Mouse (Mus musculus): ENCODE results near the gene Plxnd1. TPM values are rescaled to one million over a fixed set of nuclear protein-coding genes. Genes with fewer than 3 reads are reported as not detected.

Gene Plxnd1
- total RNA-seq, 1 experiment from 2014 or later, result 17.6 TPM

DNA sequence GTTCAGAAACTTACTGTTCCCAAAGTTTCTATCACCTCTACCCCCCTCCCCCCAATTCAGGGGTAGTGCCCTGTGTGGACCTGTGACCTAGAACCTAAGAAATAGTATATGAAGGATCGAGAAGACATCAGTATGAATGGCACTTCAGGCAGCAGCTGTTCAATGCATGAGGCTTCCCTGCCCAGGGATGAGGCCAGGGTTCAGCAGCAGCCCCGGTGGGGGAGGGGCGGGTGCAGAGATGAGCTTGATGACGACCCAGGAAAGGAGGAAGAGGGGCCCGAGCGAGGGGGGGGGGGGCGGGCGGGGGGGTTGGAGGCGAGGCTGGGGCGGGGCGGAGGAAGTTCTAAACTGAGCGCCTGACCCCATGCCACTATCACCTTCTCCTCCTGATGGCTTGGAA, 53.7 kb downstream of the Plxnd1 start:
- no peak for ATAC-seq (replicated peaks; ENCODE audit: insufficient number of reproducible peaks, low FRiP score, low TSS enrichment, poor library complexity, severe bottlenecking)

DNA sequence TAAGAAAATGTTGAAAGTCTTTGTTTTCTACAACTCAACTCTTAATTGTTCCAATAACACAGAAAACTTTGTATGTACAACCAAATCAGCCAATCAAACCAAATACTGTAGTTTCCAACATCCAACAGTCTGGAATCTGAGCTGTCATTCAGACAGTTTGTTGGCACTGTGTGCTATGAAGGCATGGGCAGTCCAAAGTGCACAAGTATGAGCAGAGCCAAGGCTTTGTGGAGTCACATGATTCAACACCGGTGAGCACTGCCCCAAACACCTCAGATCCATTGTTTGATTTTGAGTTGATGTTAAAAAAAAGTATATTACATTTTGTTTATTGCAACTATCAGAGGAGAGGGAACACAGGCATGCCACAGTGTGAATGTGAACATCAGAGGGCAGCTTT, 54.2 kb downstream of the Plxnd1 start:
- no peak for ATAC-seq (replicated peaks; ENCODE audit: insufficient number of reproducible peaks, low FRiP score, low TSS enrichment, poor library complexity, severe bottlenecking)

DNA sequence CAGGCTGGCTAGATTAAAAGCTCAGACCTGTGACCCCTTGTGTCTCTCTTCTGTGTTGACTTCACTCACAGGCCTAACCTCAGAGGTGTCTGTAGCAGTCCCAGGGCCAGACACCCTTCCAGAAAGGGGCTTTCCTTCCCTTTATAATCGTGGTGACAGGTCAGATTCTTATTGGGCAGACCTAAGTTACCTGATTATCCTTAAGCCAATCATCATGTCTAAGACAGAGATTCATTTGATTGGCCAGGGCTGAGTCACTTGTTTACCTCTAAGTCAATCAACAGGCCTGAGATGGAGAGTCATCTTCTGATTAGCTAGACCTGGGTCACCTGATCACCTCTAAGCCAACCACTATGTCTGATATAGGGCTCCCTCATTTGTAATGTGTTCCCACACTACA, 56.0 kb downstream of the Plxnd1 start:
- ATAC-seq (replicated peaks; ENCODE audit: insufficient number of reproducible peaks, low FRiP score, low TSS enrichment, poor library complexity, severe bottlenecking), result no peak

DNA sequence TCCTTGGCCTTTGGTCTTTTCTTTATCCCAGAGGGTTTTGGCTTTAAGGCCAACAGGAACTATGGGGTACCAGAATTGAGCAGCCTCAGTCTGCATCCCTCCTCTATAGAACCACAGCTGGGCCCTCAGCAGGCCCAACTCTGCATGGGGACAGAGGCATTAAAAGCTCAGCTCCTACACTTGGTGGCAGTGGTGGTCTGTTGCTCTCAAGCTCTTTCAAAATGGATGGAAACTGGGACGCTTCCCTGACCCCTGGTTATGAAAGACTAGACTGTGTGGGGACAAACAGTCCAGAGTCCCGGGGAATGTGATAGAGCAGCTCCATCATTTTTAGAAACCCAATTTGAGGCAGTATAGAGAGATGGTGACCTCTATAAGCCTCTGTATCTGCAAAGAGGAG, 56.8 kb downstream of the Plxnd1 start:
- ATAC-seq (replicated peaks; ENCODE audit: insufficient number of reproducible peaks, low FRiP score, low TSS enrichment, poor library complexity, severe bottlenecking), result no peak

DNA sequence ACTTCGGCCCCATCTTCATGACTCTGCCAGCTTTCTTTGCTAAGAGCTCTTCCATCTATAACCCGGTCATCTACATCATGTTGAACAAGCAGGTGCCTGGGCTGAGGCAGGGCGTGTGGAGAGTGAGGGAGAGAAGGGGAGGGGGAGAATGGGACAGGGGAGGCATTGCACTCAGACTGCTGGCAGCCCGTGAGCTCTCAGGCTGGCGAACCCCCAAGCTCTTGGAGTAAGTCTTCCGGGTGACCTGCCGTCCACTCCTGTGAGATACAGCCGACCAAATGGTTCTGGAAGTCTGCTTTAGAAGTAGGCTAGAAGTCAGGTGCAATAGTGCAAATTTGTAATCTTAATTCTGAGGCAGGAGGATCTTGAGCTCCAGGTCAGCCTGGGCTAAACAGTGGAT, 59.3 kb downstream of the Plxnd1 start:
- ATAC-seq (replicated peaks; ENCODE audit: insufficient number of reproducible peaks, low FRiP score, low TSS enrichment, poor library complexity, severe bottlenecking), result no peak

DNA sequence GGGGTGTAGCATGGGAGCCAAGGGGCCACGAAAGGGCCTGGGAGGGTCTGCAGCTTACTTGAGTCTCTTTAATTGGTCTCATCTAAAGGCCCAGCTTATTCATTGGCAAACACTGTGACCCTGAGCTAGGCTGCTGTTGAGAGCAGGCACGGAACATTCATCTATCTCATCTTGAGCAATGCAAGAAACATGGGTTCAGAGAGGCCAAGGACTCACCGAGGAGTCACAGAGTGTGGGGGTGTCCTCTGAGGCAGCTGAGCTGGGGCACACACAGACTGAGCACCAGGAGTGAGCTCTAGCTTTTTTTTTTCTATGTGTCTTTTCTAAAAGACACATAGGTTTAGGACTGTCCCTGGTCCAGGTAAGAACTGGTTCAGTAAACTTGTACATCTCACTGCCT, 62.4 kb downstream of the Plxnd1 start:
- no peak for ATAC-seq (replicated peaks; ENCODE audit: insufficient number of reproducible peaks, low FRiP score, low TSS enrichment, poor library complexity, severe bottlenecking)

DNA sequence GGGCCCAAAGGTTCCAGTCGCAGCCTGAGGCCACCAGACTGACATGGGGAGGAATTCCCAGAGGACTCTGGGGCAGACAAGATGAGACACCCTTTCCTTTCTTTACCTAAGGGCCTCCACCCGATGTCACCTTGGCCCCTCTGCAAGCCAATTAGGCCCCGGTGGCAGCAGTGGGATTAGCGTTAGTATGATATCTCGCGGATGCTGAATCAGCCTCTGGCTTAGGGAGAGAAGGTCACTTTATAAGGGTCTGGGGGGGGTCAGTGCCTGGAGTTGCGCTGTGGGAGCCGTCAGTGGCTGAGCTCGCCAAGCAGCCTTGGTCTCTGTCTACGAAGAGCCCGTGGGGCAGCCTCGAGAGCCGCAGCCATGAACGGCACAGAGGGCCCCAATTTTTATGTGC, 63.2 kb downstream of the Plxnd1 start, which contains the start of gene Rho:
Rho (plus strand) TSS at position 110 of the 400 bp plus-strand sequence.
- ATAC-seq (replicated peaks; ENCODE audit: insufficient number of reproducible peaks, low FRiP score, low TSS enrichment, poor library complexity, severe bottlenecking), result no peak

DNA sequence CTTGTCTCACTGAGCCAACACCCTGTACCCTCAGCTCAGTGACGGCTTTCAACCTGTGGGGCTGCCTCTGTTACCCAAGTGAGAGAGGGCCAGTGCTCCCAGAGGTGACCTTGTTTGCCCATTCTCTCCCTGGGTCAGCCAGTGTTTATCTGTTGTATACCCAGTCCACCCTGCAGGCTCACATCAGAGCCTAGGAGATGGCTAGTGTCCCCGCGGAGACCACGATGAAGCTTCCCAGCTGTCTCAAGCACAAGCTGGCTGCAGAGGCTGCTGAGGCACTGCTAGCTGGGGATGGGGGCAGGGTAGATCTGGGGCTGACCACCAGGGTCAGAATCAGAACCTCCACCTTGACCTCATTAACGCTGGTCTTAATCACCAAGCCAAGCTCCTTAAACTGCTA, 64.8 kb downstream of the Plxnd1 start:
- ATAC-seq (replicated peaks; ENCODE audit: insufficient number of reproducible peaks, low FRiP score, low TSS enrichment, poor library complexity, severe bottlenecking), result no peak

DNA sequence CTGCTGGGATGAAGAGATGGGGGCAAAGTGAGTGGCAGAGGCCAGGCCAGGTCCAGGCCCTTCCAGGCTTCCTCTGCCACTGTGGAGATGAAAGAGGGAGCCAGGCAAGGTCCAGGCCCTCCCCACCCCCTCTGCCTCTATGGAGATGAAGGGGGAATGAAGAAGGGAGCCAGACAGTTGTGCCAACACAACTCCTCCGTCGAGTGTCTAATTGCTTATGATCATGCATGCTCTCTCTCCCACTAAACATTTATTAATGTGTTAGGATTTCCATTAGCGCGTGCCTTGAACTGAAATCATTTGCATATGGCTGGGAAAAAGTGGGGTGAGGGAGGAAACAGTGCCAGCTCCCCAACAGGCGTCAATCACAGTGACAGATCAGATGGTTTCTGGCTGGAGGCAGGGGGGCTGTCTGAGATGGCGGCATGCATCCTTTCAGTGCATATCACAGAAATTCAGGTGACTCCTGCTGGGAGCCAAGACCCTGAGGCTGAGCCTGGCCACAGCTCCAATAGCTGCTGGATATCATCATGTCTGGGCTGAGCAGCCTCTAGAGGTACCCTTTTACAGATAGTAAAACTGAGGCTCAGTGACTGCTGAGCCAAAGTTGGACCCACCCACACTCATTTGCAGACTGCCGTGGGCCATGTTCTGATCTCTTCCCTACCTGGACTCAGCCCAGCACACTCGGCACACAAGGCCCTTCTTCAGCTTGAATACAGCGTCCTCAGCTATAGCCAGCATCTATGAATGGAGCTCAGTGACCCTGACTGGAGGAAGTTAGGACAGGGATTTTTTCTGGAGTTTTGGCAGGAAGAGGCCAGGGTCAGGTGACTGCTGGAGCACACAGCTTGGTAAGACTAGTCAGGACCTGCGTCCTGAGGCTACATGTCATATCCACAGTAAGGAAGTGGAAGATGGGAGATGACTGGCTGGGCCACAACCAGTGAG, 67.2 kb downstream of the Plxnd1 start:
- ATAC-seq (replicated peaks; ENCODE audit: insufficient number of reproducible peaks, low FRiP score, low TSS enrichment, poor library complexity, severe bottlenecking), result no peak

DNA sequence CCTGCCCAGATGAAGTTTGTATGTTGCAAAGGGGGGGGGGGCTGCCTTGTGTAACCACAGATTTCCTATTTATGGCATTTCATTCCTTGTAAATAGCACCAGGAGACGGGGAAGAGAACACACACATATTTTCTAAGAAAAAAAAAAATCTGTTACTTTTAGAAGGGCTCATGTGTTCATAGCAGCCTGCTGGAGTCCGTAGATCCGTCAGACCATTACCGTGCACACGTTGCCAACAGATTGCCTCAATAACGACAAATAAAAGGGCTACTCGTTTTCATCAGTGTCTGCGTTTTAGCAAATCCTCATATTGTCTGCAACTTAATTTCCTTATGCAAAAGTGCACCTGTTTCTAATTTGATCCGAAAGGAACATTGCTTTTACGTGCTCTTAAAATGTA, 68.4 kb downstream of the Plxnd1 start:
- no peak for ATAC-seq (replicated peaks; ENCODE audit: insufficient number of reproducible peaks, low FRiP score, low TSS enrichment, poor library complexity, severe bottlenecking)

DNA sequence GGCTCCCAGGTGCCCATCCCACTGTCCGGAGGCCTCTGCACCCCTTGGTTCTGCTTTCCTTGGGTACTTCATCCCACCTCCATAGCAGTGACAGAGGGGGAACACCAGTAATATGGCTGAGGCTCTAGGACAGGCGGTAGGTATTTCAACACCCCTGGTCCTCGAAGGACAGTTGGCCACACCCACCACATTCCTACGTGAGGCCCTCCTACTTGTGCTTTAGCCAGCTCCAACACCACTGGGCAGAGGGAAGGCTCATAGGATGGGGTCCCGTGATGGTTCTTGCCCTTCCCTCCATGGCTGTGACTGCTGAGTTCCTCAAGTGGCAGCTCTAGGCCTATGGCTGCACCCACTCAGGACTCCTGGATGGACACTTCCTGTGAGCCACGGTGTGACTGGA, 70.0 kb downstream of the Plxnd1 start:
- ATAC-seq (replicated peaks; ENCODE audit: insufficient number of reproducible peaks, low FRiP score, low TSS enrichment, poor library complexity, severe bottlenecking), result no peak

DNA sequence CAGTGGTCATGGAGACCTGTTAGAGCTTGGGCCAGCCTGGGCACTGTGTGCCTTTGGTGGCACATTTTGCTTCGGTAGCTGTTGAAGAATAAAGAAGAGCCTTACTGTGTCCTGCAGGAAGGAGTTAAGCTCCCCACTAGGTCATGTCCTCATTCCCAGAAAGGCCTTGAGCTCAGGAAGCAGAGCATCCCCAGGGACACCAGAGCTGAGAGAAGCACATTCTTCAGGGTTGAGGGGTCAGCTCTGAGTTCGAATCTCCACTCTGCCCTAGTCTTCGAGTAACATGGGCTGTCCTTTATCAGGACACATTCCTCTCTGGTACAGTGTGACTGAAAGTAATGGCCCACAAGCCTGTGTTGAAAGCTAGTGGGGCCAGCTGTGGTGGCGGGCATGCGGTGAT, 74.9 kb downstream of the Plxnd1 start:
- no peak for ATAC-seq (replicated peaks; ENCODE audit: insufficient number of reproducible peaks, low FRiP score, low TSS enrichment, poor library complexity, severe bottlenecking)

DNA sequence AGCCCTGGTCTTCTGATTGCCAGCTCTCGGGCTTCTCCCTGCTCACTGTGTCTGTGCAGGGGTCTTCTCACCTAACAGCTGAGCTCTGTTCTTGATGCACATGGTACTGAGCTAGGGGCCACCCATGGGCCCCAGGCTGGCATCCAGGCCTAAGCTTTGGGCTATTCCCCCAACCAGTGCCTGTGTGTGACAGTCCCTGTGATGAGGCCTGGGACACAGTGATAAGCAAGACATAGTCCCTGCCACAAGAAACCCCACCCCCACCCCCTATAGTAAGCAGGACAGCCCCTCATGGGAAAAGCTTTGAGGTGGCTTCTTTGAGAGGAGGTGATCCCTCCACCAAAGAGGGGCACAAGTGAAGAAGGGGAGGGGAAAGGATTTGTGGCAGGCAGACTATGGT, 76.2 kb downstream of the Plxnd1 start:
- no peak for ATAC-seq (replicated peaks; ENCODE audit: insufficient number of reproducible peaks, low FRiP score, low TSS enrichment, poor library complexity, severe bottlenecking)

DNA sequence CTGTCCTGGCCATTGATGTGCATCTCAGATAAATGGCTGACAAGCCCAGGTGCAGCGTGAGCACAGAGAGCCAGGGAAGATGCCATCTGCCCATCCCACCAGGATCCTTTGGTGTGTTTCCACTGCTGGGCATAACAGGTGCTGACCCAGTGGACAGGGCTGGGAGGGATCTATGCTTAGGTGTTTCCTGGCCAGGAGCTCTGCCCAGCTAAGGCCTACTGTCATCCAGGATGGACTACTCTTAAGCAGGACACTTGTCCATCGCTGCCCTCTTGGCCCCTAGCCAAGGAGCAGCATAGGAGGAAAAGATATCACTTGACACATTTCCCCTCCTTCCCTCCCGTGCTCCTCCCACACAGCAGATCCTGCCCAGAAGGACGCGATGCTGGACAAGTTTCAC, 78.2 kb downstream of the Plxnd1 start:
- ATAC-seq (replicated peaks; ENCODE audit: insufficient number of reproducible peaks, low FRiP score, low TSS enrichment, poor library complexity, severe bottlenecking), result no peak

DNA sequence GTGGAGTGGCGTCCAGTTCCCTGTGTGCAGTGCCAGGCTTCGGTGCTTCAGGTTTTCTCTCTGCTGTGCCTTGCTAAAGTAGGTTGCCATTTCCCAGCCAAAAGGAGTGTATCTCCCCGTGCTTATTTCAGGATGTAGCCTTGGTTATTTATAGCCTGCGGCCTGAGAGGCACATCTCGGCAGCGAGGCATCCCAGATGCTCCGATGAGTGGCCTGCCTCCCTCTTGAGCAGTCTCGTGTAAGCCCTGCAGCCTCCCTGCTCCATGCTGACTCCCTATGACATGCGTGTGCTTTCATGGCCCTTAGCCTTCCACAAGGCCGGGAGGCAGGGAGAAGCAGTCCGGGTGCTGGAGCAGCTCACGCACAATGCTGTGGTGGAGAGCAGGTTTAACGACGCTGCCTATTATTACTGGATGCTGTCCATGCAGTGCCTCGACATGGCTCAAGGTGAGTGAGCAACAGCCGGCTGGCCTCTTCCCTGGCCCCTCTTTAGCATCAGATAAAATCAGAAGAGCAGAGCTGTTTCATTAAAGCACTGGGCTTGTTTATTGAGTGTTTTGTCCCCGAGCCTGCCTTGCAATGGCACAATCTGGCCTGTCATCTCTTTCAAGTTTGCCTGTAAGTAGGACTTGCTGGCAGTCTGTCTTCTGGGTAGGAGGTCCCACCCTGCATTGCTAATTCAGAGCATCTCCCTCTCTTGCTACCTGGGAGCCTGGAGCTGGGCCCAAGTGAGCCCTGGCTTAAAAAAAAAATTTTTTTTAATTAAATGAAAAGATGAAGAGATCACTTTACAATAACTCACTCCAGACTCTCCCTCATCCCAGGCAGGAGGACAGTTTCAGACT, 79.0 kb downstream of the Plxnd1 start:
- ATAC-seq (replicated peaks; ENCODE audit: insufficient number of reproducible peaks, low FRiP score, low TSS enrichment, poor library complexity, severe bottlenecking), result no peak

DNA sequence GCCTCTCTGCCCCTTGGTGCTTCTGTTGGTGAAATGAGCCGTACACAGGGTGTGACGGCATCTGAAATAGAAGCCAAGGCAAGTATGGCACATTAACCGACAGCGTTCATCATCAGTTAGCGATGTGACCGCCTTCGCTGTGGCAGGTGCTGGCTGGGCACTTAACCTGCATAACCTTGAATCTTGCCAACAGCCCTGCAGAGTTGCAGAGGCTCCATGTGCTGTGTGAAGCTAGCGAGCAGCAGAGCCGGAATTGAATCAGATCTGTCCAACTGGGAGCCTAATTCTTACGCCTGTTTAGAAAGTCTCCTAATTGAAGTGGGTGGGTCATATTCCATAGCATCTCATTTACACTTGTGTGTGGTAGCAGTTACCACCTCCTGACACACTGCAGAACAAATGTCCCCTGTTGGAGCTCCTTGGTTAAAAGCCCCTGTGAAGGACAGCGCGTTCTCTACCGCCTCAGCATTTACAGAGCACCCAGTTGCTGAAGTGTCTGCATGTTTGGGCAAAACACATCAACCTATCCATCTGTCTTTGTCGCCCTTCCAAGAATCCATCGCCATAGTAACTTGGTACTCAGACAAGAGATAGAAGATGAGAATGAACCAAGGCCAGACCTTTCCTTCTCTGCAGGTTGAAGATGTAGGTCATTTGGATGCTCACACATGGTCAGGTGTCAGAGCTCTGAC, 80.1 kb downstream of the Plxnd1 start:
- ATAC-seq (replicated peaks; ENCODE audit: insufficient number of reproducible peaks, low FRiP score, low TSS enrichment, poor library complexity, severe bottlenecking), result no peak

DNA sequence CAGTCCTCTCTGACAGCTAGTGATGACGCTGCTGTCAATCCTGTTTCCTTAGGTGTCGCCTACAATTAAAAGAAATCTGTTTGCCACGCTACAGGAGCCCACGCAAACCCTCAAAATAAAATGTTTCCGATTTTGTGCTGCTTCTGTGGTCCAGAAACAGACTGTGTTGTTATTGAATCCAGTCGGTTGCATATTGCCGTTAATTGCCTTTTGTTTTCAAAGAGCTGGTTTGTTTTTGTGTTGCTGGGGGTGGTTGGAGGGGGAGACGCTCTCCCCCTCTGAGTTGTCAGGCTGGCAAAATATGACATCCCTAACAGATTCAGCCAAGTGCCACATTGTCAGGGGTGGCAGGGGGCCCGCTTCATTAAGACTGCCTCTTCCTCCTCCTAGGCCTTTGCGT, 81.3 kb downstream of the Plxnd1 start:
- ATAC-seq (replicated peaks; ENCODE audit: insufficient number of reproducible peaks, low FRiP score, low TSS enrichment, poor library complexity, severe bottlenecking), result no peak

DNA sequence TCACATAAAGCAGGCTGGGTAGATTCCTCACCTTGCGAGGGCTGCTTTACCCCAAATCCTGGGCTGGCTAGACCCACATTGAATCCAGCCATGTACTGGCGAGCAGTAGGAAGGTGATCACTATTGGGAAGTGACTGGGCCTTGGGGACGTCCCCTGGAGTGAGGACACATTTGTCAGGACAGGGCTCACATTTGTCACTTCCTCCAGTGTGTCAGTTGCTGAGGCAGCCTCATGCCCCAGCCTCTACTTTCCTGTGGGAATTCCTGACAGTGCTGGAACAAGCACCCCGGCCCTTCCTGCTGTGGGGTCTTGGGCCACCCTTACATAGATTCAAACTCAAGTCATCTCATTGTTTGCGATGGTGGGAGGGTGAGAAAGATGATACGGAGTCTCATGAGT, 83.0 kb downstream of the Plxnd1 start:
- no peak for ATAC-seq (replicated peaks; ENCODE audit: insufficient number of reproducible peaks, low FRiP score, low TSS enrichment, poor library complexity, severe bottlenecking)

DNA sequence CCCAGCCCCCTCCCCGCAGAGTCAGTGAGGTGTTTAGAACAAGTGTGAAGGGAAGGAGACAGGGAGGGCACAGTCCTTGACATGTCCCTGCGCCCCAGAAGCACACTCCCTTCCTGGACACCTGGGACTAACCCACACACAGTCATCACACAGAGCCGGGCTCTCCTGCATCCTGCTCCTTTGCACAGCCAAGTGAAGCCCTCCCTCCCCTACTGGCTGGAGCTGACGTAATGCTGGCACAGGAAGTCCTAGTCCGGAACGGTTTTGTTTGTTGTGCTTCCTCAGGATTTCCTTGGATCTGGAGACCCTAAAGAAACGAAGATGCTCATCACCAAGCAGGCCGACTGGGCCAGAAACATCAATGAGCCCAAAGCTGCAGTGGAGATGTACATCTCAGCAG, 84.9 kb downstream of the Plxnd1 start:
- no peak for ATAC-seq (replicated peaks; ENCODE audit: insufficient number of reproducible peaks, low FRiP score, low TSS enrichment, poor library complexity, severe bottlenecking)

Measured in monocyte, adult 5-6 weeks (primary cell).